Mouse (Mus musculus): ENCODE measurements around the gene Dynll2. TPM values are rescaled to one million over a fixed set of nuclear protein-coding genes. Genes with fewer than 3 reads are reported as not detected.

Gene Dynll2
- polyA plus RNA-seq (2012; rRNA removed): 24.6 and 26.2 TPM in 2 replicates

GRCm38 (mm10) chr11:87986831-87987793 is at the start of gene Dynll2:
Gene Dynll2 (minus strand): TSS chr11:87987533.

Other genes starting within 250 kb of the Dynll2 start
- 86.8 and 87.5 TPM in 2 replicates for gene Supt4a, start 250.0 kb downstream of the Dynll2 start, polyA plus RNA-seq (2012; rRNA removed)
- 3.8 and 4.7 TPM in 2 replicates for gene Tspoap1, start 227.0 kb downstream of the Dynll2 start, polyA plus RNA-seq (2012; rRNA removed)
- gene Mpo, start 194.0 kb downstream of the Dynll2 start, polyA plus RNA-seq (2012; rRNA removed): 129 and 195 TPM in 2 replicates
- not detected in 2 replicates for gene Lpo, start 159.2 kb downstream of the Dynll2 start, polyA plus RNA-seq (2012; rRNA removed)
- gene Mks1, start 134.3 kb downstream of the Dynll2 start, polyA plus RNA-seq (2012; rRNA removed): 2.4 and 3.0 TPM in 2 replicates
- 2.9 and 5.4 TPM in 2 replicates for gene Epx, start 112.0 kb downstream of the Dynll2 start, polyA plus RNA-seq (2012; rRNA removed)
- not detected in 2 replicates for gene Olfr462, start 95.3 kb downstream of the Dynll2 start, polyA plus RNA-seq (2012; rRNA removed)
- not detected in 2 replicates for gene Olfr463, start 90.1 kb downstream of the Dynll2 start, polyA plus RNA-seq (2012; rRNA removed)
- not detected in 2 replicates for gene Olfr464, start 66.6 kb downstream of the Dynll2 start, polyA plus RNA-seq (2012; rRNA removed)
- 128 and 142 TPM in 2 replicates for gene Srsf1, start 59.8 kb upstream of the Dynll2 start, polyA plus RNA-seq (2012; rRNA removed)
- 4.7 and 5.3 TPM in 2 replicates for gene Vezf1, start 80.7 kb upstream of the Dynll2 start, polyA plus RNA-seq (2012; rRNA removed)
- gene Cuedc1, start 110.5 kb upstream of the Dynll2 start, polyA plus RNA-seq (2012; rRNA removed): 1.2 and 1.4 TPM in 2 replicates
- gene Mrps23, start 216.9 kb upstream of the Dynll2 start, polyA plus RNA-seq (2012; rRNA removed): 25.6 and 33.4 TPM in 2 replicates

Data from liver, embryonic 18 days (tissue).